Mouse (Mus musculus): ENCODE data around the gene Gm10912.
"Not testable (repeated sequence)": the region's sequence is repeated elsewhere in the genome, so short reads cannot be mapped to it uniquely, and the experiment has no call there.

Gm10912 gene

DNA sequence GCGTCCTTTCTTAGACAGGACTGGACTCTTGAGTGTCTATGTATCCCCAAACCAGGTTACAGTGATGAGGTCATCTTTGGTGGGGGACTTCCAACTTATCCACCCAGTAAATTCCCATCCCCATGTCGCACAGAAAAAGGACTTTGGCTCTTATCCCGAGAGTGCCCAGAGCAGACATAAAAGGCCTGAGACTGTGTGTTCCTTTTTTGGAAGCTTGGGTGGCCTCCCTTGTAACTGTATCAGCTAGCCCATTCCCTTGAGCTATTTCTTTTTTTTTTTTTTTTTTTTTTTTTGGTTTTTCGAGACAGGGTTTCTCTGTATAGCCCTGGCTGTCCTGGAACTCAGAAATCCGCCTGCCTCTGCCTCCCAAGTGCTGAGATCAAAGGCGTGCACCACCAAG lies at the start of gene Gm10912:
Gene Gm10912, plus strand, starts transcription at position 301 of the 400 bp plus-strand sequence.
- not testable (repeated sequence) for DNase-seq

DNA sequence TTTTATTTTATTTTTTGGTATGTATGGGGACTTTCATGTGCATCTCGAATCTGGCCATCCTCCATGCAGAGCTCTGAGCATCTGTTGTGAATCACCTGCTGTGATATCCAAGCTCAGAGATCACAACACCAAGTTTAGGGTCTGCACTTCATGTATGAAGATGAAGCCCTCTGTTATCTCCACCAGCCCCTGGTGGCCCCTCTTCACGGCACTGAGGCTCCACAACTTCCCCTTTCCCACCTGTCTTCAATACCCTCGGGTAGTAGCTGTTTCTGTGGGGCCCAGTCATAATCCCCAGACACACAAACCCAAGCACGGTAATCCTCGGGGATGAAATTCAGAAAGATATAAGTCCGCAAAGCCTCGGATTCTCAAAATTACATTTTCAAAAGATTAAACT lies 42.5 kb upstream of the Gm10912 start:
- no peak for DNase-seq

DNA sequence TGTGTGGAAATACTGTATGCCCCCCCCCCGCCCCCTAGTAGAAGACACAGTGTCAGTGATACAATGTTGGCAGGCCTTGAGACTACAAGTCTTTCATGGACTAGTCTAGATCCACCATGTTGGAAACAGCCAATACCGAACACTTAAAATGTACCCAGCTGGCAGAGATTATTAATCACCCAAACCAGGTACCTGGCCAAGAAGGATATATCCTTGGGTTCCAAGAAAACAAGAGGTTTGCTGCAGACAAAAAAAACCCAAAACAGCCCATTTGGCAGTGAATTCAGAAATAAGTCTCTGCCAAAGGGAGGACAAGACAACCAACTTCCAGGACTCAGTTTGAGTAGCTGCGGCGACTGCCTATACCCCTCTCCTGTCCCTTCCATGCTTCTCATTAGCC lies 41.0 kb upstream of the Gm10912 start:
- DNase-seq, result no peak

DNA sequence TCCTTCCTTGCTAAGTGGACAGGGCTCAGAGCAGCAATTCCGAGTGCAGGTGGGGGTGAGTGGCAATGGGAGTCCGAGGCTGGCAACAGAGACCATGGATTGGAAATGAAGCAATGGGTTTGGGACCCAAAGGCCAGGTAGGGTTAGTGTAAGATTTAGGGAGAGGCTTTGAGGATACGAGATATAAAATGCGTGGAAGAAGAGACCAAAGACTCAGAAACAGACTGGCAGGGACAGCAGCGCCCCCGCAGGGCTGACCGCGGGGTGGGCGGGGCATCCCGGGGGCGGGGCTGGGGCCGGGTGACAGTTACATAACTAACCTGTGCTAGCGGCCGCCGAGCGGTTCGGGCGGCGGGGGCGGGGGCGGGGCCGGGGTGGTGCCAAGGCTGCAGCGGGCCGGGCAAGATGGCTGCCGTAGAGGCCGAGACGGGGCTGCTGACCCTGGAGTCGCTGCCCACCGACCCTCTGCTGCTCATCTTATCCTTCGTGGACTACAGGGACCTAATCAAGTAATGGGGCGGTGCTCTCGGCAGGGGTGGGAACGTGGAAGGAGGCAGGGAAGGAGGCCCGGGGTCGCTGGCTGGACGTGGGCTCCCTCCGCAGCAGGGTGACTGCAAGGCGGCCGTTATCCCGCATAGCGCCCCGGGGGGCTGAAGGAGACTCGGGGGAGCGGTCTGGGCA lies 38.0 kb upstream of the Gm10912 start, which contains the start of gene Fbxo3:
Gene Fbxo3, plus strand, starts transcription at position 264 of the 681 bp plus-strand sequence.
- peak; percentile 80 for DNase-seq

DNA sequence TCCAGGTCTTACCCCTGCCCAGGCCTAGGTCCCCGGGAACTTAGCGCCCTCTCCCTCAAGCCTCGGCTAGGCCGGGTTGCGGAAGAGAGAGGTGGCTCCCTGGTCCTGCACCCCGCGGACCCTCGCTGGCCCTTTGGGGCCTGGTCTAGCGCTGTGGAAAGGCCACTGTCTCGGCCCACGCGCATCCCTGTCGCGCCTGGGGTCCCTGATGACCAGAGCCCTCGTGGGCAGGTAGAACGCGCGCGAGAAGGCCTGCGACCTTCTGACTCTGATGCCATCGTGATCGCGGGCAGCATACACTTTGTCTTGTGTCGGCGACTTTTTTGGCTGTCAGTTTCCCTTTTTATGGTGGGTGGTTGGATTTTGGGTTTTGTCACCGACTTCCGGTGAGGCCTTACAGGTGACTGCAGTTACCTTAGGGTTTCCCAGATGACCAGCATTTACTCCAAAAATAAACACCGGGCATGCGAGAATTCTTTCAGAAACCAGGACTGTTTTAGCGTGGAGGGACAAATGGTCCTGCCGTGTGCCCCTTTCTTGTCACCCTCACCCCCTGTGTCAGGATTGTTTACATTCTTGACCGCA lies 37.4 kb upstream of the Gm10912 start, which contains the start of gene 4931422A03Rik:
Gene 4931422A03Rik, minus strand, starts transcription at position 223 of the 585 bp plus-strand sequence.
- DNase-seq, result peak; percentile 21

DNA sequence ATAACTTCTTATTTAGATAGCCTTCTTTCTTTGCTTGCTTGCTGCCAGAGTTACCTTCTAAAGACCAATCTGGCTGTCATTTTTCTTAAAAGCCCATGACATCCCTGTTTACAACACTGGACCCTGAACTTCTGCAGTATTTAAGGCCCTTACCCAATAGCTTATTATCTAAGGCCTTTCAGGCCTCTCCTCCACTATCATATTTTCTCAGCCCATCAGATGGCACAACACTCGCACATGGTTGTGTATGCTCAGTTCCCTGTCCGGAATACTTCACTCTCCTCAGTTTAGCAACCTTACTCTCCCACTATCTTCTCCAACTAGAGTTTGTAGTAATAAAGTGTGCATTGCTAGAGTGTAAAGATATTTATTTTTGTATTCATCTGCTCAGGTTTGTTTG lies 36.6 kb upstream of the Gm10912 start:
- DNase-seq, result no peak

DNA sequence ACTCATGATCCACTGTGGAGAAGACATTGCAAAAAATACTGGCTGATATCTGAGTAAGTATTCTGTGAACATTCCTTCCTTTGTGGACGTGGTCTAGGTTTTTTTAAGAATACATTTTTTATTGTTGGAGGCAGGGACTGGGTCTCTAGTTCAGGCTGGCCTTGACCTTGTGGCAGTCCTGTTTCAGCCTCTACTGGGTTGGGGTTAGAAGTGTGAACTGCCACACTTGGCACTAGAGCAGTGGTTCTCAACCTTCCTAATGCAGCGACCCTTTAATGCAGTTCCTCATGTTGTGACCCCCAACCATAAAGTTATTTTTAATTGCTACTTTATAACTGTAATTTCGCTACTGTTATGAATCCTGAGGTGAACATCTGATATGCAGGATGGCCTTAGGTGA lies 35.2 kb upstream of the Gm10912 start:
- DNase-seq, result no peak

DNA sequence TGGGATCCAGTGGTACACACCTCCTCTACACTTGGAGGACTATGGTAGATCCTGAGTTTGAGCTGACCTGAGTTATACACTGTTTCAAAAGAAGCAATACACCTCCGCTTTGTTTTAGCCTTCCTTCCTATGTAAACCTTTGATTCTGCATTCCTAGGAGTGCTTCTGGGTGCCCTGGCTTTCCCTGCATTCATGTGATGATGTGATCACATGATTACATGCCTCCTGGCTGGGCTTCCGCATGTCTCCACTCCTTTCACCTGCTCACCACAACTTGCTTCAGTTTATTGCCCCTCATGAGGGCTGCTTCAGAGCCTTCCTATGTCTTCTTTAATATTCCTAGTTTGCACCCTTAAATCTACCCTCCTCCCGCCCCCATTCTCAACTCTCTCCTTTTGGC lies 33.6 kb upstream of the Gm10912 start:
- no peak for DNase-seq

DNA sequence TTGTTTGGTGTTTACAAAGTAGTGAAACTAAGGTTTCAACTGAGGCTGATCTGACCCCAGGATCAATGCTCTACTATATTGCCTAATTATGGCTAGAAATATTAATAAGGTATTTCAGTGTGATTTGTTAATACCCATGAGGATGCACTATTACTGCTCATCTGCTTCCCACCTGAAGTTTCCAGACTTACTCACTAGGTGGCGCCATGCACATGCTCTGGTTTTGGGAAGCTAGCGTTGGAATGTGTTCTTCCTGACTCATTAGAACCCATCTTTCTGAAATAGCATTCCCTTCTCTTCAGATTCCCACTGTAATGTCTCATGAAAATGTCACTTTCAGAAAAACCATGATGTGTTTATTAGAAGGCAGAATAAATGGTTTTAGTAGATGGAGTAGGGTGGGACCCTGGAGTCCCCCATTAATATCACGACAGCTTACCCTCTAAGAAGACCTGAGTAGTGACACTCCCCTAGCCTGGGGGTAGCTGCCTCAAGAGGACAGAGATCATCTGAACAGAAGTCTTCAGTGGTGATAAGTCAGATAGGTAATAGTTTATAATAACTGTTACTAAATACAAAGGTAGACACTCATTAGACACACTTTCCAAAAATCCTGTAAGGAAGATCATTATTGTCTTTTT lies 30.7 kb upstream of the Gm10912 start:
- DNase-seq, result peak; percentile 73

DNA sequence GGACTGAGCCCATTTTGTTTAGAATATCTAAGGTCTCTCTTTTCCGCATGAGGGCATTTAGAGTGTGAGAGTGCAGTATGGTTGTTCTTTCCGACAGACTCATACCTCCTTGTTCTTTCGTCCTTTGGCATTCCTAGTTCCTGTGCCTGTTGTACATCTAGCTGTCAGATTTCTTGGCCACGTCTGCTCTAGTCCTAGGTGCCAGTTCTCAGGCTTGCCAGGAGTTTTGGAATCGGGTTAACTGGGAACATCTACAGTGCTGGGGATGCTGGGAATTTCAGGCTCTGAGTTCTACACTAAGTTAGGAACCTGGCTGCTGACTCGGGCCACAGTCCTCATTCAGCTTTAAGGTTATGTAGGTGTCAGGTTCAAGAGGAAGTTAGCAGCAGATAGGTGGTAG lies 30.0 kb upstream of the Gm10912 start:
- no peak for DNase-seq

DNA sequence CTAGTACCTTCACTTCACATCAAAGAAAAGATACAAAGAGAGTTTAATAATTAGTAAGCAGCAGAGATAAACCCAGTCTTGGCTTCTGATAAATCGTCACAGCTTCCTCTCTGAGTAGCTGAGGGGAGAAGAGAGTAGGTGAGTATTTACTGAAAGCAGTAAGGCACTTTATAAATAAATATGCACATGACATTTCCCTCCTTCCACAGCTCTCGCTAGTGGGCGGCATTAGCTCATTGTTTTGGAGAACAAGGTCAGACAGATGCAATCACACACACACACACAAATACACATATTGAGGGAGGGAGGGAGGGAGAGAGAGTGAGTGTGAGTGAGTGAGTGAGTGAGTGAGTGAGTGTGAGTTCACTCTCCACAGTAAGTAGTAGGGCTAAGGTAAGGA lies 29.3 kb upstream of the Gm10912 start:
- no peak for DNase-seq

DNA sequence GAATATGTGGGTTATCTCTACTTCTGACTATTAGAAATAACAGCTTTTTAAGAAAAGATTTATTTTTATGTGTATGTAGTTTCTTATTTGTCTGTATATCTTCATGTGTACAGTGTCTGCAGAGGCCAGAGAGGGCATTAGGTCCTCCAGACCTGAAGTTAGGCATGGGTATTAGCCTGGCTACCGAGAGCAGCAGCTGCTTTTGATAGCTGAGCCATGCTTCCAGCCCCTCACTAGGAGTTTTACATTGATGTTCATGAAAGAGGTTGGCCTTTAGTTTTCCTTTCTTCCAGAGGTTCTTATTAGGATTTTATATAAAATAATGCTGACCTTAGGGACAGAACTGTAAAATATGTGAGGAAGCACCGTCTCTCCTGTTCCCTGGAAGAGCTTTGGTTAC lies 27.4 kb upstream of the Gm10912 start:
- DNase-seq, result no peak

DNA sequence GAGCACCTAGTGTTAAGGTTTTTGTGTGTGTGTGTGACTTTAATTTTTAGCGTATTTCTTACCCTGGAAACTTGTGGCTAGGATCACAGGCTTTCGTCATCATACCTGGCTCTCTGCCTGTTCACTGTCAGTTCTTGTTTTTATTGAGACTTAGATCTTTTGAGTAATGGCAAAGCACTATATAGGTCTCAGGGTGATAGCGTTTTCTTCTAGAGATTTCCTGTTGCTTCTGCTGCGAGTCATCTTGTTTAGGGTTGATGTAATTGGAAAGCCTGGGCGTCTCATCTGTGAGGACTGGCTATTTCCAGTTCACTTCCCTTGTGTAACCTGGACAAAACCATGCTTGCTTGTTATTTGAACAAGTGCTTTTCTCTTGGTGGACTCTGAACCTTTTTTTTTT lies 24.0 kb upstream of the Gm10912 start:
- no peak for DNase-seq

DNA sequence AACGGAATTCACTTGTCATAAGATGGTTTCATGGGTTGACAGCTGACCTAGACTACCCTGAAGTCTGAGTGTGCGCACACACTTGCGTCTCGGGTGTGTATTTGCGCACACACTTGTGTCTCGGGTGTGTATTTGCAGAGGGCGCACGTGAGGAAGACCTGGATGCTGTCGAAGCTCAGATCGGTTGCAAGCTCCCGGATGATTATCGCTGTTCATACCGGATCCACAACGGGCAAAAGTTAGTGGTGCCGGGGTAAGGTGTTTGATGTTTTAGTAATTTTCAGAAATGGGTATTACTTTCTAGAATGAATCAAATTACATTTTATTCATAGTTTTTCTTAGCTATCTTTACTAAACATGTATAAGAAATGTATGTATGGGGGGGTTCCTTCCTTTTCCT lies 22.9 kb upstream of the Gm10912 start:
- no peak for DNase-seq

DNA sequence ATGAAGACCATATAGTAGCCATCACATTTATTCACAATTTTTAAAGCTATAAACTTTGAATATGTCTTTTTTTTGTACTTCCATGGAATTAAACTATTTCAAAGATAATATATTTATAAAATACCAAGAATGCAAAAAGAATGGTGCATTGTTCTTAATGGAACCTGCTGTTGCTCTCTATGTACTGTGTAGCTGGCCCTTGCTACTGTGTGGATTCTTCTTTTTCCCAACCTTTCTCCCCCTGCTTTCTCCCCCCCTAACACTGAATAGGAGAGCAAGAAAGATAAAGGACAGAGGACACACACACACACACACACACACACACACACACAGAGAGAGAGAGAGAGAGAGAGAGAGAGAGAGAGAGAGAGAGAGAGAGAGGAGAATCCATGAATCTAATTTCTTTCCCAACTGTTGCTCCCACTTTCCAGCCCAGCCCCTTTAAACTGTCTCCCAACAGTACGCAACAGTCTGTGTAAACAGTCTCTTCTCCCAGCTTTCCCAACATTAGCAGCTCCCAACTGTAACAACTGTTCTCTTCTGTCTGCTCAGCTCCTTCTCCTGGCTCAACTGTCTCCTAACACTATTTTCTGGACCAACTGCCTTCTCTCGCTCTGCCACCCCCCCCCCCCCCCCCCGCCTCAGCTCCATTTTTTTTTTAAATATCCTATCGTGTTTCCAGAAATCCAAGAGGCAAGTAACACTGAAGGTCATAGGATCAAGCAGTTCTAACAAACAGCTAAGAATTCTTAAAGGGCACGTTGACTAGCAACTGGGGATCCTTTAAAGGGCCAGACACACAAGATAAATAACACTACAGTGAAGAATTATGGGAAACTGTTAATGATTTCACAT lies 21.8 kb upstream of the Gm10912 start:
- DNase-seq, result no peak

DNA sequence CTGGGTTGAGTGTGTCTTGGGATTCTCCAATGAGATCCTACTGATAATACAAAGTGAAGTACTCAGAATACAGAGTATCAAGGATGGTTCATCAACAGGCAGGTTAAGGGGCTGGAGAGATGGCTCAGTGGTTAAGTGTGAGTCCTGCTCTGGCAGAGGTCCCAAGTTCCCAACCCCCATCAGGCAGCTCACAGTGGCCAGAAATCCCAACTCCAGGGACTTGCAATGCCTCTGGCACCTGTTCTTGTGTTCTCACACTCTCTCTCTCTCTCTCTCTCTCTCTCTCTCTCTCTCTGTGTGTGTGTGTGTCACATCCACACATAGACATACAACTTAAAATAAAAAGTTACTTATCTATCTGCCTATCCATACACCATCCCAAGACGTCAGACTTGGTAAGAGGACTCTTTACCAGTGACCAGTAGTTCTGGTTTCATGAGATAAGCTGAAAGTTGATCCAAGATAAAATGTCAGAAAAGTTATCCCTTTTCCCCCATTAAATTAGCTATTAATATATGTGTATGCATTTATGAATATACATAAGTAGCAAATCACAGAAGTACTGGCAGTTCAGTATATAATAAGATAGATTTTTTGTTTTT lies 21.0 kb upstream of the Gm10912 start:
- DNase-seq, result no peak

DNA sequence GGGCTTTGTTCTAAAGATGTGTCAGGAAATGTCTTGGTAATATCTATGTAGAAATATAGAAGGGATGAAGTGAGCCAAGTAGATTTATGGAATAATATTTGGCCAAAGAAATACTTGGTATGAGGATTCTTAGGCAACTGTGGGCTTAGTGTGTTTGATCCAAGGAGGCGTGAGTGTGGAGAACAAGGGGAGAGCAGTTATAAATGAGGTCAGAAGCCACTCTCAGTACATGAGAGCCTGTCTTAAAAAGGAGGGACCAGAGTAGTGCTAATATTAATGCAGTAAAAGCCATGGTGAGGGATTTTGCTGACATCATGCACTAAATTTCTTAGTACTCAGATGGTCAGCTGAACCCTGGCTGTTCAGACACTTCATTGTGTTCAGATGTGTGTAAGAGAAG lies 7.2 kb upstream of the Gm10912 start:
- no peak for DNase-seq

DNA sequence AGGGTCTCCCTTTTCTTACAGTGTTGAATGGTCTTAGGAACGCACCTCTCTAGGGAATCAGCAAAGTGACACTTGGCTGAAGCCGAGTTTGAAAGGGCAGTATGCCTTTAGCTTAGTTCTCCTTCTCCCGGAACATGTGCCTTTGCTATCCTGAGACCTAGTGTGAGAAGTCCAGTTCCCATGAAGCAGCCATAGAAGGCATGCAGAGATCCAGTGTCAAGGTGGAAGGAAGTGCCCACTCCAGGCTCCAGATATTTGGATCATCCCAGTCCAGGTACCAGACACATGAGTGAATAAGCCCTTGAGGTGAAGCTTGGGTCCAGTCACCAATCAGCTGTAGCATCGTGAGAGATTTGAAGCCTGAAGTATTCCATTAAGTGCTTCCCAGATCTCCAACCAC lies 6.7 kb upstream of the Gm10912 start:
- DNase-seq, result no peak

DNA sequence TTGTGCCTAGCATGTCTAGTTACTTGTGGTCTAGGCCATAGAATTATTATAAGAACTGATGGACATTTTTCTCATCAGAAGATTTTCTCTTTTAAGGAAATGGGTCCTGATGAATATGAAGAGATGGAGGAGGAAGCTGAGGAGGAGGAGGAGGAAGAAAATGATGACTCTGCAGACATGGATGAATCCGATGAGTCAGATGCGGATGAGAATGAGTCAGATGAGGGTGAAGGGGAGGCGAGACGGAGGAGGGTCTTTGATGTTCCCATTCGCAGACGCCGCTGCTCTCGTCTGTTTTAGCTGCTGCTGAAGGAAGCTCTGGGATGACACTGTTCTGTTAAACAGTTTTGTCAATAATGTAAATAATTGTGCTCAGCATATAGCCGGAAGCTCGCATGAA lies 5.8 kb upstream of the Gm10912 start:
- DNase-seq, result peak; percentile 75

DNA sequence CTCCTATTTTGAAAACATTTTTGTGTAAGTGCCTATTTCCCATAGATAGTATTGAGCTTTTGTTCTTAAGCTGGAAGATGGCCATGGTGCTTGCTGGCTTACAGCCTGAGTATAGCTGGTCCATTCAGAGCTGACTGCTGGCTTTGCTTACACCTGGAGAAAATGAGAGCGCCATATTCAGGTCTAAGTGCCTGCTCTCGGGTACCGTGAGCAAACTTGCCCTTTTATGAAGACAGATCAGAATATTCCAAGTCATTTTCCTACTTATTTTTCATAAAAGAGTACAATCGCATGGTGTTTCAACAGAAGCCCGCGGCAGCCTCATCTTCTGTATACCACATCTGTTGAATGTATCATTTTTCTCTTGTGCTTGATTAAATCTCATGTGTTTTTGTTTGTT lies 4.6 kb upstream of the Gm10912 start:
- no peak for DNase-seq

DNA sequence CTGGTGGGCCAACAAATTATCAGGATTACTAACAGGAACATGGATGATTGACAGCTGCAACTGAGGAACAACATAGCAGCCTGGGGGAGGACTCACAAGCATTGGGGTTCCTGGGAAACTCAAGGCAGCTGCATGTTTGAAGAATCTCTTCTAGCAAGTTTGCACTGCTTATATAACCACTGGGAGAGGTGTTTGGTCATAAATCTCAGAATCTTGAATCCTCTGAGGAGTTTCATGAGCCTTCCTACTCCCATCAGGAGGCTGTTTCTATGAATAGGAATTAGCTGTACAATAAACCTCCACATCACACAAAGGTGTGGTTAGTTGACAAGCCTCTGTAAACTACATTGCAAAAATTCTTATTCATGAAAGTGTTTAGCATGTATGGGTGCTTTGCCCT lies 3.0 kb upstream of the Gm10912 start:
- DNase-seq, result no peak

DNA sequence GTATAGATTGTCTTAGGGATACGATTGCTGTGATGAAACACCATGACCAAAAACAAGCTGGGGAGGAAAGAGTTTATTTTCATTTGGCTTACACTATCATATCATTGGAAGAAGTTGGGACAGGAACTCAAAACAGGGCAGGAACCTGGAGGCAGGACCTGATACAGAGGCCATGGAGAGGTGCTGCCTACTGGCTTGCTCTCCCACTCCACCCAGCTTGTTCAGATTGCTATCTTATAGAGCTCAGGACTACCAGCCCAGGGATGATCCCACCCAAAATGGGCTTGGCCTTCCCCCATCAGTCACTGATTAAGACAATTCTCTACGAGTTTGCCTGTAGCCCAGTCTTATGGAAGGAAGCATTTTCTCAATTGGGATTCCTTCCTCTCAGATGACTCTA lies 1.5 kb upstream of the Gm10912 start:
- no peak for DNase-seq

DNA sequence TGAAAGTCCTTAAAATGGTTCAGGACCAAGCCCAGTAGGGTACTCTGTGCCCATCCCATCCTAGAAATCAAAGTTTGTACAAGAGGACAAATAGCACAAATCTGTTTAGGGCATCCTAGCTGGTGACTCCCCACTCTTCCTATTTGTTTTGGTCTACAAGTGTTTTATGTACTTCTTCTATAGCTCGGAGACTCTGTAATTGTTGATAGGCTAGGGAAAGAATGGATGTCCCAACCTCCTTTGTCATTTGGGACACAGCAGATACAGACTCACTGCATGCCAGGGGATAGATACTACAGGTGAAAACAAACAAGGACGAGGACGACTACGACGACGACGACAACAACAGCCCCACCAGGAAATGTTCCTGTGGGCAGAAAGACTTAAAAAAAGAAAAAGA lies 2.8 kb downstream of the Gm10912 start, which contains the start of gene Gm10799:
Gene Gm10799, minus strand, starts transcription at position 101 of the 400 bp plus-strand sequence.
- not testable (repeated sequence) for DNase-seq
